Mouse (Mus musculus): ENCODE measurements around the gene Magi2.

- TF ChIP-seq CTCF (IDR thresholded peaks at IDR 0.05; ENCODE audit: low read depth): no peak
- no peak for TF ChIP-seq EP300 (IDR thresholded peaks at IDR 0.05; ENCODE audit: low read depth)
Measured at GRCm38 (mm10) chr5:19891693-19892092, 664.9 kb downstream of the Magi2 start.
